Mouse (Mus musculus): ENCODE results near the gene Cavin1.
"Not testable (repeated sequence)": the region's sequence is repeated elsewhere in the genome, so short reads cannot be mapped to it uniquely, and the experiment has no call there.

Gene Cavin1

GRCm38 (mm10) chr11:100970557-100970937 lies at the start of gene Cavin1:
TSS of gene Cavin1 (minus strand) at chr11:100970887.
- no peak for DNase-seq (ENCODE audit: low read depth, low spot score)

DNA sequence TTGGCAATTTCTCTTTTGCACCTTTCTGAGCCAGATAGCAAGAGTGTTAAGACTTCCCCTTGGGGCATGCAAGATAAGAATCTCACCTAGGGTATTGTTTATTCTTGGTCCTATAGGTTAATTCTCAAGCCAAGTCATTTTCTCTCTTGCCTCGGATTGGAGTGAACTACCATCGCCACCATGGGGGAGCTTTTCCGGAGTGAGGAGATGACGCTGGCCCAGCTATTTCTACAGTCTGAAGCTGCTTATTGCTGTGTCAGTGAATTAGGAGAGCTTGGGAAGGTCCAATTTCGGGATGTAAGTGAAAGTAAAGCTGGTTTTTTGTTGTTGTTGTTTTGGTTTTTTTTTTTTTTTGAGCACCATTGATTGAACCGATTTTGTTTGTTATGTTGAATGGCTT lies 41.0 kb upstream of the Cavin1 start:
- no peak for DNase-seq (ENCODE audit: low read depth, low spot score)

DNA sequence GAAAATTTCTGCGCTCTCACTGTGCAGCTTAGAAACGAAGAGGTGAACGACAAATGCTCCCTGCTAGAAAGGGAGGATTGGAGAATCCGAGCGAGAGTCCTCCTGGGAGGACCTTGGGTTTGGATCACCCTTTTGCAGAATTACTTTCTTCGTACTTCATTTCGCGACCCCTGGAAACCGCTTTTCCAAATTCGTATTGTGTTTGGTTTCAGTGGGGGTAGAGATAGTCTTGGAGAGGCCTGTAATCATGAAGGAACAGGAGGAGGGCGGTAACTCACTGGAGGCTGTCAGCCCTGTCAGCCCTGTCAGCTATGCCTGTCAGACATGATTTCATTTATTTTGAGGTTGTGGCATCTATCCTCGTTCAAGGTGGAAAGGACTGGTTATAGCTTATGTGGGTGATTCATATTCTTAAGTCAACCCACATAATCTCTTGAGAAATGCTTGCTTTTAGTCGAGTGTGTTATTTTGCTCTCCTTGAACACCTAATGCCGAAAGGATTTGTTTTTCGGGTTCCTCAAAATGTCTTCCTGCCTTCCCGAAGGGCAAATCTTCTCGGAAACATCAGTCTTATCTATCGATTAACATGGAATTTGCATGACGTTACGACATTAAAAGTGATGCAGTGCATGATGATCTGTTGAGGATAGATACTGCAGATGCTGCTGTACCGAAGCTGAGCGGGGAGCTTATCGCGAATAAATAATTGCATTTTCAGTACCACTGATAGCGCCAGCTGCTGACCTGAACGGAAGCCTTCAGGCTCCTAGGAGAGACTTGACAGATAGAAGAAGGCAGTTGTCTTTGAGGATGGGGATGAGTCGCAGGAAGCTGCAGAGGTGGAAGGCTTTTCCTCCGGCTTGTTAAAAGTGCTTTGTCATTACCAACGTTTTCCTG lies 39.4 kb upstream of the Cavin1 start:
- no peak for DNase-seq (ENCODE audit: low read depth, low spot score)

GRCm38 (mm10) chr11:101009046-101009887 lies 38.6 kb upstream of the Cavin1 start, which contains the start of gene Atp6v0a1:
TSS of gene Atp6v0a1 (plus strand) at chr11:101009452.
- peak; percentile 97 for DNase-seq (ENCODE audit: low read depth, low spot score)

- DNase-seq (ENCODE audit: low read depth, low spot score): no peak
These were observed 37.7 kb upstream of the Cavin1 start for GRCm38 (mm10) chr11:101008206-101009045.

GRCm38 (mm10) chr11:101003025-101003685 lies 32.5 kb upstream of the Cavin1 start:
- no peak for DNase-seq (ENCODE audit: low read depth, low spot score)

DNA sequence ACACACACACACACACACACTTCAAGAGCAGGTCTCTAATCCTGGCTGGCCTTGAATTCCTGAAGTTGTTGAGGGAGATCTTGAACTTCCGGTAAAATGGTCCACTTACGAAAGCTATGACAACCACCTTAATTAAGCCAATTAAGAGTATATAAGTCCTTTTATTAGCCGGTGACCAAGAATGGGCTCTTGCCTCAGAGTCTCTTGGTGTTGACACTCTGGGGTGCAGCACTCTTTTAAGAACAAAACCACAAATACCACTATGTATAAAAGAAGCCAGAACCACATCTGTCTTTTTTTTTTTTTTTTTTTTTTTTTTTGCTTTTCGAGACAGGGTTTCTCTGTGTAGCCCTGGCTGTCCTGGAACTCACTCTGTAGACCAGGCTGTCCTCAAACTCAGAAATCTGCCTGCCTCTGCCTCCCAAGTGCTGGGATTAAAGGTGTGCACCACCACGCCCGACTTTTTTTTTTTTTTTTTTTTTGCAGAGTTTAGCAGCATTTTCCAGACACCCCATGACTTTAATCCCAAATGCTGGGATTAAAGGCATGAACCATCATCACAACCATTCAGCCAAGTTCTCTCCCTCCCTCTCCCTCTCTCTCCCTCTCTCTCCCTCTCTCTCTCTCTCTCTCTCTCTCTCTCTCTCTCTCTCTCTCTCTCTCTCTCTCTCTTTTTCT lies 31.3 kb upstream of the Cavin1 start:
- DNase-seq (ENCODE audit: low read depth, low spot score): not testable (repeated sequence)

GRCm38 (mm10) chr11:100999254-100999653 lies 28.6 kb upstream of the Cavin1 start:
- no peak for DNase-seq (ENCODE audit: low read depth, low spot score)

DNA sequence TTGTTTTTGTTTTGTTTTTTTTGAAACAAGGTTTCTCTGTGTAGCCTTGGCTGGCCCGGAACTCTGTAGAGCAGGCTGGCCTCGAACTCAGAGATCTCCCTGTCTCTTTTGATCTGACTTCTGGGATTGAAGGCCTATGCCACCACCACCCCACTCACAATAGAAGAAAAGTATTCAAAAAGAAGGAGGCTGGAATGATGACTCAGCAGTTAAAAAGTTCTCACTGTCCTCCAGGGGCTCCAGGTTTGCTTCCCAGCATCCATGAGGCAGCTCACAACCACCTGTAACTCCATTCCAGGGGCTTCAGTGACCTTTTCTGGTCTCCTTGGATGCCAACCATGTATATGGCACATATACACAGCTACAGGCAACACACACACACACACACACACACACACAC lies 28.1 kb upstream of the Cavin1 start:
- no peak for DNase-seq (ENCODE audit: low read depth, low spot score)

DNA sequence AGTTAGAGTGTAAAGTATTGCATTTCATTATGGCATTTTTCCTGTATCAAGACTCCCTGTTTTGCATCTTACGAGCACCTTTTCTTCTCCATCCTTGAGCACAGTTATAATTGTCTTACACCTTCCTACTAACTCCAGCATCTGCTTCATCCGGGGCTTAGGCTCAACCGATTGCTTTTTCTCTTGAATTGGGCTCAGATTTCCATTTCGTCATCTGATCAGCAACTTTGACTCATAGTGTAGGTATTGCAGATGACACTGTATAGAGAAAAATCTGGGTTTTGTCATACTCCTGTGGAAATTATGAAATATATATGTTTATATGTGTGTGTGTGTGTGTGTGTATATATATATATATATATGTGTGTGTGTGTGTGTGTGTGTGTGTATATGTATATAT lies 25.8 kb upstream of the Cavin1 start:
- no peak for DNase-seq (ENCODE audit: low read depth, low spot score)

- no peak for DNase-seq (ENCODE audit: low read depth, low spot score)
These were observed 24.0 kb upstream of the Cavin1 start for GRCm38 (mm10) chr11:100994655-100995054.

- DNase-seq (ENCODE audit: low read depth, low spot score): no peak
These were observed 23.5 kb upstream of the Cavin1 start for GRCm38 (mm10) chr11:100994233-100994632.

GRCm38 (mm10) chr11:100993437-100993836 lies 22.8 kb upstream of the Cavin1 start:
- DNase-seq (ENCODE audit: low read depth, low spot score): no peak

DNA sequence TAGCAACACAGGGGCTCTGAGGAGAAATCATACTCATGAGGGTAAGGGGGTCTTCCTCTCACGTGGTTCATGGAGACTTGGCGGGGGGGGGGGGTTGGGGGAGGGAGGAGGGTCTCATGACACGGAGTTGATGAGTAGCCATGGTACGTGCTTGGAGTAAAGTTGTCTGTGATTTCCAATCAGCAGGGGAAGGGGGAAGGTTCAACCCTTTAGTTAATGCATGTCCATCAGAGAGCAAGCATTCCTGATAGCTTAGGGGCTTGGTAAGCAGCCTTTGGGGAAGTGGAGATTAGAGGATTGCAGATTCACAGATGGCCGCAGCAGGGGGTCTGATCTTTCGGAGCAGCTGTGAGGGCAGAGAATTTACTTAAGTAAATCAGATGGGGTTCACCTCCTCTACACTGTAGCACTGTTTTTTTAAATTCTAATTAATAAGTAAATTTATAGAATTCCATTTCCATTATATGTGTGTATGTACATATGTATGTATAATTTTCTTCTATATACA lies 20.4 kb upstream of the Cavin1 start:
- DNase-seq (ENCODE audit: low read depth, low spot score): no peak

DNA sequence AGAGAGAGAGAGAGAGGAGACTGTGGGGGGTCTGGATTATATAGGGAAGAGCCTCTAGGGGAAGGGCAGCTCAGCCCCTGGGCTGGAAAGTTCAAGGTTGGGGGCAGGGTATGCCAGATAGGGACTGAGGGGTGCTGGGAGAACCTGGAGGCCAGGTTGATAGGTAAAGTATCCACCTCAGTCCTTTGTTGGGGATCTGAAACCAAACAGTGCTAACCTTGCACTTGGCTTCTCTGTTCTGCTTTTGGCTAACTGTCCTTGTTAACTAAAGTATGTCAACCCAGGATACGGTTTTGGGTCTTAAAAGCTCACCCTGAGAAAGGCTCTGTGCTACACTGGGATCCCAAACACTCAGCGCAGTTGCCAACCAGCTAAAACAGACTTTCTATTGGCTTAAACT lies 19.0 kb upstream of the Cavin1 start:
- DNase-seq (ENCODE audit: low read depth, low spot score): no peak

DNA sequence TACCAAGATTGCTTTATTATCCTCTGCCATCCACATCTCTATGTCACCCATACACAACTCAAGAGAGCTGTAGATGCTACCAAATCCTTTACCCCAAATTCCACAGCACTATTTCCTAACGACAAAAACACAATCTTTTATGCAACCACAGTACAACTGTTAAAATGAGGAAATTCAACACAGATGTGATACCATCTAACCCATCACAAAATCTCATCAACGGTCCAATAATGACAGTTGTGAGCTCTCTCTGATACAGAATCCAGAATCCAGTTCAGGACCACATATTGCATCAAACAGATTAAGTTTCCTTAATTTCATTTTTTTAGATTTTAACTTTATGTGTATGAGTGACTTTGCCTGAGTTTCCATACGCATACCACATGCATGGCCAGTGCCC lies 18.0 kb upstream of the Cavin1 start:
- no peak for DNase-seq (ENCODE audit: low read depth, low spot score)

GRCm38 (mm10) chr11:100985607-100986006 lies 14.9 kb upstream of the Cavin1 start:
- DNase-seq (ENCODE audit: low read depth, low spot score): no peak

DNA sequence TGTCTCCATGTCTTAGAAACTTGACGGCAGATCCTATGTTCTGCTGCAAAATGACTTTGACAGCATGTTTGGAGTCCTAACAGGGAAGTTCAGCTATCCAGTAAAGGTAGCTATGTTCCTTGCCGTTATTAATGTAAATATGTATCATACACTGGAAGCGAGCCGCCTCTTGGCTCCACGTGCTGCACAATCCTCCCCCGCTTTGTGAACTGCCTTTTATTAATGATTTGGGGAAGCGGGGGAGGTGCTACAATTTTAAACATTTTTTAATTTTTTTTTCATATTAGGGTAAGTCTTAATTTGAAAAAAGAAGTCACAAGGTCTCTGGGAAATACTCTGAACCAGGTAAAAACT lies 13.1 kb upstream of the Cavin1 start:
- DNase-seq (ENCODE audit: low read depth, low spot score): no peak

GRCm38 (mm10) chr11:100983125-100983777 lies 12.6 kb upstream of the Cavin1 start:
- DNase-seq (ENCODE audit: low read depth, low spot score): peak; percentile 87

- DNase-seq (ENCODE audit: low read depth, low spot score): no peak
These were observed 11.4 kb upstream of the Cavin1 start for GRCm38 (mm10) chr11:100982087-100982486.
